Mouse (Mus musculus) forebrain, embryonic 14.5 days (tissue): ENCODE results near the gene Wdr46. TPM values are rescaled to one million over a fixed set of nuclear protein-coding genes. Genes with fewer than 3 reads are reported as not detected.
A peak's percentile ranks its signal among the peaks of the same experiment; 100 is the strongest.

Source experiments
- ATAC-seq: fragments of 200-750 bp; cut with Nextera tagmentation; 2 replicates; pipeline ENCODE4 v1.8.0; 2017; ENCODE audit warnings: mild to moderate bottlenecking, moderate library complexity
- DNase-seq: peaks from one replicate; pipeline ENCODE4 v3.0.0-alpha.2; 2015; ENCODE audit warnings: low spot score
- H3K27ac ChIP-seq: fragments of 300-500 bp; sonication (generic); 2 replicates; pipeline ENCODE4 v1.5.1; 2014; ENCODE audit warnings: low read depth, mild to moderate bottlenecking, control low read depth, low read length, moderate library complexity
- H3K27me3 ChIP-seq: fragments of 300-500 bp; sonication (generic); replicated peaks from 2 replicates; pipeline ENCODE4 v1.6.1; 2014; ENCODE audit warnings: low read length, control low read depth, mixed read lengths; ENCODE audit not compliant: control insufficient read depth, insufficient read depth
- H3K36me3 ChIP-seq: fragments of 300-500 bp; sonication (generic); 2 replicates; pipeline ENCODE4 v1.6.1; 2014; ENCODE audit warnings: low read length, control low read depth; ENCODE audit not compliant: control insufficient read depth, insufficient read depth
- H3K4me1 ChIP-seq: fragments of 300-500 bp; sonication (generic); 2 replicates; pipeline ENCODE4 v1.6.1; 2014; ENCODE audit warnings: antibody characterized with exemption, low read length, control low read depth; ENCODE audit not compliant: control insufficient read depth, insufficient read depth
- H3K4me2 ChIP-seq: fragments of 300-500 bp; sonication (generic); 2 replicates; pipeline ENCODE4 v1.6.1; 2014; ENCODE audit warnings: mild to moderate bottlenecking, control low read depth, low read length
- H3K4me3 ChIP-seq: fragments of 300-500 bp; sonication (generic); 2 replicates; pipeline ENCODE4 v1.5.1; 2014; ENCODE audit warnings: low read depth, low read length, control low read depth
- H3K9ac ChIP-seq: fragments of 300-500 bp; sonication (generic); 2 replicates; pipeline ENCODE4 v1.6.1; 2014; ENCODE audit warnings: mild to moderate bottlenecking, low read length, control low read depth, moderate library complexity
- H3K9me3 ChIP-seq: fragments of 300-500 bp; sonication (generic); replicated peaks from 2 replicates; pipeline ENCODE4 v1.6.1; 2016; ENCODE audit warnings: low read length, control low read depth, mixed read lengths; ENCODE audit not compliant: control insufficient read depth
- WGBS: fragments of 180-500 bp; shearing (Covaris S2); extraction: QIAGEN DNeasy Blood & Tissue Kit; methylation state at CpG from one replicate; pipeline ENCODE4 v1.1.7; 2014; 5-methylcytosine and 5-hydroxymethylcytosine counted together
- polyA plus RNA-seq: library from polyadenylated mRNA; unstranded; fragments of >200 nt; fragmentation: Nextera tagmentation; extraction: Ambion mirVana; gene quantifications from 2 replicates; pipeline ENCODE4 v1.2.1, GENCODE M21; 2014

Gene Wdr46
- polyA plus RNA-seq, 1 experiment from 2014 or later, result 10.5 TPM

- Histone ChIP-seq H3K9ac (no peak overlapping the region), H3K4me2 (no peak overlapping the region), H3K4me3 (no peak overlapping the region), H3K4me1 (peaks cover 7% of the 10 kb centered on the region), H3K27me3 (no peaks in the 10 kb centered on the region), H3K9me3 (no peaks in the 10 kb centered on the region), H3K27ac (no peak overlapping the region), H3K36me3 (peaks cover 58% of the 10 kb centered on the region)
- ATAC-seq (no peak), DNase-seq (no peak)
- 94% methylated on average over 15 of the region's 15 CpGs for WGBS
Observed at GRCm38 (mm10) chr17:33959948-33960347, 19.5 kb downstream of the Wdr46 start.

GRCm38 (mm10) chr17:33962876-33963275 is 22.4 kb downstream of the Wdr46 start:
- H3K4me2 ChIP-seq, result no peak overlapping the region
- H3K36me3 ChIP-seq, result peaks cover 75% of the 10 kb centered on the region
- H3K4me1 ChIP-seq, result no peaks in the 10 kb centered on the region
- WGBS, result 88% methylated on average over 7 of the region's 7 CpGs
- ATAC-seq (no peak), DNase-seq (no peak)
- H3K9ac ChIP-seq, result no peak overlapping the region
- no peak overlapping the region for H3K4me3 ChIP-seq
- H3K27ac ChIP-seq, result no peak overlapping the region
- H3K27me3 ChIP-seq, result no peaks in the 10 kb centered on the region
- H3K9me3 ChIP-seq, result no peaks in the 10 kb centered on the region

DNA sequence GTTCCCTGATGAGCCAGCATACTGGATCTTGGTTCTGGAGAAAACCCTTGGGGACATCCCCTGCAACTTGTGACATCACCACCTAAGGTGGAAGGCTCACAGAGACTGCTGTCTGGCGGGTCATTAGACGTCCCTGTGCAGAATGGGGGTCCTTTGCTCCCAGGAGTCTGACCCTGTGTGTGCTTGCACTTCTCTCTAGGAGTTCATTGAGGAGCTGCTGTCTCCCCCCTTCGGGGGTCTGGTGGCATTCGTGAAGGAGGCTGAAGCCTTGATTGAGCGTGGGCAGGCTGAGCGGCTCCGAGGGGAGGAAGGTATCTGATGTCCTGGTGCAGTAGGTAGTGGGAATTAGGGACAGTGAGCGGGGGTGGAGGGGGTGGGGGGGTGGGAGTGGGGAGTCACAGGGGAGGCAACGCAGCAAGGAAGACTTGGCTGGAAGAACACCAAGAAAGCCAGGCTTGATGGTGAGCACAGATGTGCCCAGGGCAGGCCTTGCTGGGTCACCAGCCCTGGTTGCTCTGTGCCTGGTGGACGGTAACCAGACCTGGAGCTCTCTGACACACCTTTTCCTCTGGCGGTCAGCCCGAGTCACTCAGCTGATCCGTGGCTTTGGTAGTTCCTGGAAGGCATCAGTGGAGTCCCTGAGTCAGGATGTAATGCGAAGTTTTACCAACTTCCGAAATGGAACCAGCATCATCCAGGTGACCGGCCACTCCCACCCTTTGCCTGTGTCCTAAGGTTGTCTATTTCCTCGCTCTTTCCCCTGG is 24.8 kb downstream of the Wdr46 start:
- Histone ChIP-seq H3K9ac (no peak overlapping the region), H3K27me3 (no peaks in the 10 kb centered on the region), H3K27ac (no peak overlapping the region), H3K4me3 (no peak overlapping the region), H3K36me3 (peaks cover 55% of the 10 kb centered on the region), H3K4me1 (no peaks in the 10 kb centered on the region), H3K4me2 (no peak overlapping the region), H3K9me3 (no peaks in the 10 kb centered on the region)
- no peak for DNase-seq
- 92% methylated on average over 17 of the region's 17 CpGs for WGBS
- ATAC-seq, result no peak

GRCm38 (mm10) chr17:33965846-33966550 is 25.5 kb downstream of the Wdr46 start:
- H3K9me3 ChIP-seq, result no peaks in the 10 kb centered on the region
- DNase-seq, result no peak
- H3K4me1 ChIP-seq, result no peaks in the 10 kb centered on the region
- ATAC-seq, result no peak
- 92% methylated on average over 16 of the region's 16 CpGs for WGBS
- no peak overlapping the region for H3K4me3 ChIP-seq
- H3K36me3 ChIP-seq, result peaks cover 49% of the 10 kb centered on the region
- no peaks in the 10 kb centered on the region for H3K27me3 ChIP-seq
- H3K4me2 ChIP-seq, result no peak overlapping the region
- no peak overlapping the region for H3K27ac ChIP-seq
- no peak overlapping the region for H3K9ac ChIP-seq

DNA sequence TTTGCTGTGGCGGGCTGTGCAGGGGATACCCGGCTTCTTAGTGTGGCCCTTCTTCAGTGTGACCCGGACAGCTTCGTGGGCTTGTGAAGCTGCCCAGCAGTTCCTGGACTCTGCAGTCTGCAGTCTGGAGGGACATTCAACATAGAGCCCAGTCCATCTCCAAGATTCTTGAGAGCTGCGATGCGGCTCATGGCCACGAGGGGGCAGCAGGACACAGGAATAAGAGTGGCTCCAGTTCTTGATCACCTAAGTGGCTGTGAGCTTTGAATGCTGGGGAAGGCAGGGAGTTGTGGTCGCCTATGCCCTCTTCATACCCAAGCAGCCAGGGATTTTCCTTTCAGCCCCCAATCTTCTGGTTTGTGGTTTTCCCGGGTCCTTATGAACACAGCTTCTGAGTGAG is 28.0 kb downstream of the Wdr46 start:
- DNase-seq, result peak; percentile 85
- H3K9me3 ChIP-seq, result no peaks in the 10 kb centered on the region
- no peak overlapping the region for H3K9ac ChIP-seq
- 2% methylated on average over 9 of the region's 9 CpGs for WGBS
- H3K4me3 ChIP-seq, result no peak overlapping the region
- ATAC-seq, result peak; percentile 82
- no peak overlapping the region for H3K4me2 ChIP-seq
- H3K27ac ChIP-seq, result no peak overlapping the region
- H3K4me1 ChIP-seq, result no peaks in the 10 kb centered on the region
- peaks cover 24% of the 10 kb centered on the region for H3K36me3 ChIP-seq
- H3K27me3 ChIP-seq, result no peaks in the 10 kb centered on the region

GRCm38 (mm10) chr17:33968927-33969326 is 28.5 kb downstream of the Wdr46 start:
- H3K4me2 ChIP-seq, result no peak overlapping the region
- peak; percentile 73 for DNase-seq
- 31% methylated on average over 5 of the region's 5 CpGs for WGBS

DNA sequence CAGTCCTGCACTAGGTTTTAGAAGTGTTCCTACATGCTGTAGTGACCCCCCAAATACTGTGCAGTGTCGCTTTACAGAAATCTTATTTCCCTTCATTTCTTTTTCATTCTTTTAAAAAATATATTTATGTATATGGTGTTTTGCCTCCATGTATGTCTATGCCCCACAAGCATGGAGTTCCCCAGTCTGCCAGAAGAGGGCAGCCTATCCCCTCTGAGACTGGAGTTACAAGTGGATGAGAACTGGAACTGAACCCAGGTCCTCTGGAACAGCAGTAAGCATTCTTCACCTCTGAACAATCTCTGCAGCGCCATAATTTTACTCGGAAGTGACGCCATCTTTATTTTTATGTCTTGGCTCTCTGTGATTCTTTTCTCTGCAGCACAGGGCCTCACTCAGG is 28.9 kb downstream of the Wdr46 start:
- Histone ChIP-seq H3K4me2 (no peak overlapping the region), H3K36me3 (peaks cover 19% of the 10 kb centered on the region), H3K27ac (no peak overlapping the region), H3K9me3 (no peaks in the 10 kb centered on the region), H3K4me1 (no peaks in the 10 kb centered on the region), H3K9ac (no peak overlapping the region), H3K27me3 (no peaks in the 10 kb centered on the region), H3K4me3 (no peak overlapping the region)
- DNase-seq (no peak), ATAC-seq (no peak)
- 82% methylated on average over 4 of the region's 4 CpGs for WGBS

More at GRCm38 (mm10) chr17:33968927-33969326, 28.5 kb downstream of the Wdr46 start:
- no peaks in the 10 kb centered on the region for H3K9me3 ChIP-seq
- ATAC-seq, result peak; percentile 77
- H3K4me1 ChIP-seq, result no peaks in the 10 kb centered on the region
- H3K36me3 ChIP-seq, result peaks cover 21% of the 10 kb centered on the region
- H3K27me3 ChIP-seq, result no peaks in the 10 kb centered on the region
- no peak overlapping the region for H3K4me3 ChIP-seq
- H3K9ac ChIP-seq, result no peak overlapping the region
- H3K27ac ChIP-seq, result no peak overlapping the region

DNA sequence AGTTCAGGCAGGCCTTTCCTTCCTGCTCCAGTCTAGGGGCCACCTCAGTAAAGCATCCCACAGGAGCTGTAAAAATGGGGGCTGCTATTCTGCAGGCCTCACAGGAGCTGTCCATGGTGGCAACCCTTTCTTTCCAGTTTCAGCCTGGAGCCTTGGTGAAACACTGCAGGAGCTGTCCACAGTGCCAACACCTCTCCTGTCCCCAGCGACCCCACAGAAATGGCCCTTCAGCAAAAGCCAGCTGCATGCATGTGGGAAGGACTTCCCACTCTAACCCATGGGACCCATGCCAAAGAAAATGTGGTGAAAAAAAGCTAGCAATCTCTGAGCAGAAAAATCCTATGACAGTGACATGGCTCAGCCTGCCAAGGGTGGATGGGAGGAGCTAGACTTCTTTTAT is 32.2 kb downstream of the Wdr46 start:
- no peak overlapping the region for H3K9ac ChIP-seq
- H3K27ac ChIP-seq, result no peak overlapping the region
- peaks cover 3% of the 10 kb centered on the region for H3K27me3 ChIP-seq
- no peaks in the 10 kb centered on the region for H3K4me1 ChIP-seq
- no peaks in the 10 kb centered on the region for H3K36me3 ChIP-seq
- DNase-seq (no peak), ATAC-seq (no peak)
- no peak overlapping the region for H3K4me2 ChIP-seq
- H3K4me3 ChIP-seq, result no peak overlapping the region
- WGBS, result 5% methylated on average over 1 of the region's 1 CpGs
- H3K9me3 ChIP-seq, result no peaks in the 10 kb centered on the region

GRCm38 (mm10) chr17:33973572-33973971 is 33.1 kb downstream of the Wdr46 start:
- H3K27me3 ChIP-seq, result peaks cover 11% of the 10 kb centered on the region
- no peak overlapping the region for H3K4me3 ChIP-seq
- DNase-seq, result no peak
- no peaks in the 10 kb centered on the region for H3K36me3 ChIP-seq
- H3K4me1 ChIP-seq, result no peaks in the 10 kb centered on the region
- no peak for ATAC-seq
- H3K9ac ChIP-seq, result no peak overlapping the region
- no peak overlapping the region for H3K4me2 ChIP-seq
- no peaks in the 10 kb centered on the region for H3K9me3 ChIP-seq
- H3K27ac ChIP-seq, result no peak overlapping the region
- 58% methylated on average over 3 of the region's 3 CpGs for WGBS
